Mouse (Mus musculus) myocyte (in vitro differentiated cells): Measurements from ENCODE around the gene Fam183b.

ENCODE experiments used
- CEBPB ChIP-seq: IDR thresholded peaks from 2 replicates; pipeline ENCODE4 v1.6.1; 2011; ENCODE audit warnings: mild to moderate bottlenecking, moderate library complexity; ENCODE audit not compliant: poor library complexity, insufficient read depth, severe bottlenecking
- E2F4 ChIP-seq: IDR thresholded peaks from one replicate; pipeline ENCODE4 v1.6.1; 2011; ENCODE audit warnings: mild to moderate bottlenecking, control low read depth, moderate library complexity; ENCODE audit not compliant: insufficient read depth
- MAX ChIP-seq: IDR thresholded peaks from one replicate; pipeline ENCODE4 v1.6.1; 2011; ENCODE audit warnings: low read depth, mild to moderate bottlenecking, control low read depth
- MYOD1 ChIP-seq, 3 experiments: IDR thresholded peaks; one replicate each; pipeline ENCODE4 v1.6.1; 2011; ENCODE audit warnings: control low read depth in 2 of 3, low read depth in 2 of 3, mild to moderate bottlenecking in 2 of 3, moderate library complexity in 1 of 3; ENCODE audit not compliant: insufficient read length in 2 of 3, control insufficient read depth in 1 of 3
- MYOG ChIP-seq, 3 experiments: IDR thresholded peaks; one replicate each; pipeline ENCODE4 v1.6.1; 2011; ENCODE audit warnings: control low read depth in 2 of 3, low read depth in 2 of 3, mild to moderate bottlenecking in 2 of 3; ENCODE audit not compliant: insufficient read length in 2 of 3, control insufficient read depth in 1 of 3, insufficient read depth in 1 of 3
- POLR2A ChIP-seq: IDR thresholded peaks from one replicate; pipeline ENCODE4 v1.6.1; 2011; ENCODE audit warnings: low read depth, mild to moderate bottlenecking, control low read depth, moderate library complexity; ENCODE audit not compliant: insufficient read length
- POLR2AphosphoS2 ChIP-seq: IDR thresholded peaks from one replicate; pipeline ENCODE4 v1.6.1; 2011; ENCODE audit warnings: low read depth, control low read depth; ENCODE audit not compliant: insufficient read length
- REST ChIP-seq: IDR thresholded peaks from one replicate; pipeline ENCODE4 v1.6.1; 2011; ENCODE audit warnings: mild to moderate bottlenecking, control low read depth, moderate library complexity; ENCODE audit not compliant: insufficient read depth, insufficient read length
- SRF ChIP-seq: IDR thresholded peaks from one replicate; pipeline ENCODE4 v1.6.1; 2011; ENCODE audit warnings: low read depth; ENCODE audit not compliant: control insufficient read depth, insufficient read length
- TCF12 ChIP-seq: IDR thresholded peaks from one replicate; pipeline ENCODE4 v1.6.1; 2011; ENCODE audit warnings: mild to moderate bottlenecking, control low read depth; ENCODE audit not compliant: poor library complexity, insufficient read depth, severe bottlenecking
- TCF3 ChIP-seq: IDR thresholded peaks from one replicate; pipeline ENCODE4 v1.6.1; 2011; ENCODE audit warnings: low read depth, control low read depth; ENCODE audit not compliant: insufficient read length
- USF1 ChIP-seq: IDR thresholded peaks from one replicate; pipeline ENCODE4 v1.6.1; 2011; ENCODE audit warnings: low read depth, mild to moderate bottlenecking, control low read depth, moderate library complexity

DNA sequence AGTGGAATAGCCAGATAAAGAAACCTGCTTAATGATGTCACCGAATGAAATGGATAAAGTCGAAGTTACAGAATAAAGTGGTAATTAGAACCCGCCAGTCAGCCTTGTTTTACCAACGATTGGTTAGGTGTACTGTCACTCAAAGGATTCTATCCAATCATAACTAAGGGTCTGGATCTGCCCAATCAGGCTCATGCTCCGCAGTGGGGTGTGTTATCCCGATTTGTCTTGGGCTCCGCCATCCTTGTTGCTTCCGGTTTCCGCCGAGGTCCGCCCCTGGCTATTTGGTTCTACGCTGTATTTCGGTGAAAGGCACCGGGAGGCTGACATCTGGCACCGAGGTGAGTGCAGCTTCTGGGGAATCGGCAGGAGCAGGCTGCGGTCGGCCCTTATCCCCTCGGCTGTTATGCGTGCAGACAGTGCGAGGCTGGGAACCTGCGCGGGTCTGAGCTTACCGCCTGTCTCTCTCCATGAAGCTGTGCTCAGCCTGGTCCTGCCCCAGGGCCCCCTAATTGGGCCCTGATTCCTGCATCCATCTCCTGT is 45.2 kb upstream of the Fam183b start, which contains the start of gene Gm12258:
- TF ChIP-seq POLR2A (peak; percentile 60), CEBPB (peak; percentile 67), USF1 (no peak), MYOG (IDR thresholded peaks at IDR 0.05; ENCODE audit: control insufficient read depth in 1 of 3, insufficient read depth in 1 of 3, insufficient read length in 2 of 3, low read depth in 2 of 3) (no peak), E2F4 (peak; percentile 22), REST (no peak), MAX (no peak), MYOD1 (IDR thresholded peaks at IDR 0.05; ENCODE audit: control insufficient read depth in 1 of 3, insufficient read length in 2 of 3, low read depth in 2 of 3) (no peak), TCF12 (no peak), TCF3 (no peak), SRF (no peak), POLR2AphosphoS2 (peak; percentile 45)
